Mouse (Mus musculus) midbrain, embryonic 12.5 days (tissue): ENCODE data around the gene Msx3. TPM values are rescaled to one million over a fixed set of nuclear protein-coding genes. Genes with fewer than 3 reads are reported as not detected.

ENCODE experiments used
- ATAC-seq: fragments of 200-750 bp; cut with Nextera tagmentation; 2 replicates; pipeline ENCODE4 v1.8.0; 2017; ENCODE audit warnings: low read depth, moderate TSS enrichment, moderate library complexity; ENCODE audit not compliant: low FRiP score
- H3K27ac ChIP-seq: fragments of 300-500 bp; sonication (generic); replicated peaks from 2 replicates; pipeline ENCODE4 v1.5.1; 2016; ENCODE audit warnings: mild to moderate bottlenecking
- H3K27me3 ChIP-seq: fragments of 300-500 bp; sonication (generic); 2 replicates; pipeline ENCODE4 v1.6.1; 2016; ENCODE audit warnings: mild to moderate bottlenecking
- H3K36me3 ChIP-seq: fragments of 300-500 bp; sonication (generic); 2 replicates; pipeline ENCODE4 v1.6.1; 2016
- H3K4me1 ChIP-seq: fragments of 300-500 bp; sonication (generic); 2 replicates; pipeline ENCODE4 v1.6.1; 2016
- H3K4me2 ChIP-seq: fragments of 300-500 bp; sonication (generic); replicated peaks from 2 replicates; pipeline ENCODE4 v1.6.1; 2016; ENCODE audit warnings: mild to moderate bottlenecking, moderate library complexity
- H3K4me3 ChIP-seq: fragments of 300-500 bp; sonication (generic); 2 replicates; pipeline ENCODE4 v1.5.1; 2016; ENCODE audit warnings: mild to moderate bottlenecking
- H3K9ac ChIP-seq: fragments of 300-500 bp; sonication (generic); replicated peaks from 2 replicates; pipeline ENCODE4 v1.6.1; 2016; ENCODE audit warnings: mild to moderate bottlenecking, moderate library complexity
- H3K9me3 ChIP-seq: fragments of 300-500 bp; sonication (generic); 2 replicates; pipeline ENCODE4 v1.6.1; 2016; ENCODE audit warnings: mild to moderate bottlenecking
- WGBS: fragments of 180-500 bp; shearing (Covaris S2); methylation state at CpG from one replicate; pipeline ENCODE4 v1.1.7; 2016; 5-methylcytosine and 5-hydroxymethylcytosine counted together
- polyA plus RNA-seq: library from polyadenylated mRNA; unstranded; fragments of >200 nt; fragmentation: Nextera tagmentation; extraction: Ambion mirVana; gene quantifications from 2 replicates; pipeline ENCODE4 v1.2.1, GENCODE M21; 2016

The Msx3 gene
- polyA plus RNA-seq, 1 experiment from 2014 or later: 6.9 TPM

DNA sequence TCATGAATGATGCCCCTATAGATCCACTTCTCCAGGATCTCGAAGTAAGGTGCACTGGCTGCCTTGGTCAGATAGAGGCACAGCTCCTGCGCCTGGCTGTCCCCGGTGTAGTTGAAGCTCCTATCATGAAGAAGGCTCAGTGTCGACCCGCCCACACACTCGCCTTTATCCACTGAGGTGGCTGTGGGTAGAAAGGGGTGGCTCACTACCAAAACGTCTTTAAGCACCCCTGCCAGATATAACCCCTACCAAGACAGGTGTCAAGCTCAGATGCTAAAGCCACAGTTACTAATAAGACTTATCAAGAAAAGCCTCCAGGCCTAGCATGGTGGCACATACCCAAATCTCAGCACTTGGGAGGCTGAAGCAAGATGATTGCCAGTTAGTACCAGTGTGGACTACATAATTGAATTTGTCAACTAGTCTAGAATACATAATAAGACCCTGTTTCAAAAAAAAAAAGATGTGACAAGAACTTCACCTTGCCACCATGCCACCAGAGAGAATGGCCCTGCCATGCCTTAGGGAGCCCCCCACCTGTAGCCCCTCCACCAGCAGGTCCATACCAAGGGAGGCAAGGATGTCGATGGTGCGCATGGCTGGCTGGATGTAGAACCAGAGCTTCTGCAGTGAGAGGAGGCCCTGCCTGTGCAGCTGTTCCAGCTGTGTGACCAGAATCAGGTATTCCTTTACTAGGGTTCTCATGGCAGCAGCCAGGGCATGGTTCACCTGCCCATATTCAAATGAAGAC, 41.9 kb downstream of the Msx3 start:
- H3K9me3 ChIP-seq: no peaks in the 10 kb centered on the region
- H3K36me3 ChIP-seq: peaks cover 67% of the 10 kb centered on the region
- H3K27me3 ChIP-seq: no peaks in the 10 kb centered on the region
- WGBS: 95% methylated on average over 9 of the region's 9 CpGs
- ATAC-seq: no peak
- no peak overlapping the region for H3K27ac ChIP-seq
- no peak overlapping the region for H3K4me2 ChIP-seq
- H3K4me1 ChIP-seq: no peaks in the 10 kb centered on the region
- no peak overlapping the region for H3K9ac ChIP-seq
- H3K4me3 ChIP-seq: no peak overlapping the region

GRCm38 (mm10) chr7:140004666-140005065, 44.2 kb downstream of the Msx3 start:
- no peak overlapping the region for H3K4me3 ChIP-seq
- H3K9me3 ChIP-seq: no peaks in the 10 kb centered on the region
- no peak overlapping the region for H3K4me2 ChIP-seq
- no peak overlapping the region for H3K27ac ChIP-seq
- H3K27me3 ChIP-seq: no peaks in the 10 kb centered on the region
- ATAC-seq: no peak
- H3K9ac ChIP-seq: no peak overlapping the region
- no peaks in the 10 kb centered on the region for H3K4me1 ChIP-seq
- 93% methylated on average over 8 of the region's 8 CpGs for WGBS
- peaks cover 79% of the 10 kb centered on the region for H3K36me3 ChIP-seq

DNA sequence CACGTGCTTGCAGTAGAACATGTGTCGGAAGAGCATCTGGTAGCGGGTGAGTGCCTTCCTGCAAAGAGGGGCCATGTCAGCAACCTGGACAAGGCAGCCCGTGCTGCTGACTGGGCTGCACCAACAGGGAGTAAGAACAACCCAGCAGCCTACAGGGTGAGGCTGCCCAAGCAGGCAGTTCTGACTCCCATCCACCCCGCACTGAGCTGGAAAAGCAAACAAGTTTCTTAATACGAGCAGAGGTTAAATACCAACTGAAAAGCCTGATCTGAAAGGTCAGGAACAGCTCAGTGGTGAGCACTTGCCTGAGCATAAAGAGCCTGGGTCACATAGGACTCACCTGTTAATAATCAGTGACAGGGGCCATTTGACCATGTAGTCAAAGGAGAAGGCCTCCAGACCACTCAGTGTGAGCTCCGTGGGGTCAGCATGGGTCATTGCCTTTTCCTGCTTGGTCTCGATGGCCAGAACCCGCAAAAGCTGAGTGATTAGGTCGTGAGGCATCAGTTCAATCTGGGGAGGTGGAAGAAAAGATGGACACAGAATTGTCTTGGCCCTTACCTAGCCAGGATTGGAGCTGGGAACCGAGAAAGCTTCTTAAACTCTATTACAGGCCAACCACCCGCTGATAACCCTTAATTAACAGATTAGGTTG, 47.7 kb downstream of the Msx3 start:
- H3K4me2 ChIP-seq: no peak overlapping the region
- H3K9me3 ChIP-seq: no peaks in the 10 kb centered on the region
- no peak overlapping the region for H3K9ac ChIP-seq
- peaks cover 94% of the 10 kb centered on the region for H3K36me3 ChIP-seq
- H3K27me3 ChIP-seq: no peaks in the 10 kb centered on the region
- H3K4me3 ChIP-seq: no peak overlapping the region
- ATAC-seq: no peak
- no peaks in the 10 kb centered on the region for H3K4me1 ChIP-seq
- WGBS: 52% methylated on average over 12 of the region's 12 CpGs
- H3K27ac ChIP-seq: no peak overlapping the region

GRCm38 (mm10) chr7:139998691-139999350, 50.1 kb downstream of the Msx3 start:
- Histone ChIP-seq H3K4me2 (no peak overlapping the region), H3K4me3 (no peak overlapping the region), H3K9me3 (no peaks in the 10 kb centered on the region), H3K4me1 (no peaks in the 10 kb centered on the region), H3K36me3 (peaks cover 81% of the 10 kb centered on the region), H3K9ac (no peak overlapping the region), H3K27ac (no peak overlapping the region), H3K27me3 (no peaks in the 10 kb centered on the region)
- ATAC-seq: no peak
- 95% methylated on average over 13 of the region's 13 CpGs for WGBS

Other genes with a start within 250 kb of the Msx3 start
- 27.0 and 30.3 TPM in 2 replicates for gene Adgra1, start 214.9 kb downstream of the Msx3 start, polyA plus RNA-seq
- 1.2 and 1.5 TPM in 2 replicates for gene Kndc1, start 154.4 kb downstream of the Msx3 start, polyA plus RNA-seq
- not detected in 2 replicates for gene Utf1, start 105.3 kb downstream of the Msx3 start, polyA plus RNA-seq
- 0.45 and 0.52 TPM in 2 replicates for gene 6430531B16Rik, start 70.3 kb downstream of the Msx3 start, polyA plus RNA-seq
- gene Adam8, start 56.5 kb downstream of the Msx3 start, polyA plus RNA-seq: 3.6 and 3.9 TPM in 2 replicates
- gene Zfp511, start 12.7 kb downstream of the Msx3 start, polyA plus RNA-seq: 41.9 and 45.2 TPM in 2 replicates
- 70.6 and 72.7 TPM in 2 replicates for gene Tubgcp2, start 12.4 kb downstream of the Msx3 start, polyA plus RNA-seq
- gene Caly, start 33.5 kb upstream of the Msx3 start, polyA plus RNA-seq: 21.4 and 22.3 TPM in 2 replicates
- gene Prap1, start 44.3 kb upstream of the Msx3 start, polyA plus RNA-seq: not detected in 2 replicates
- gene Fuom, start 53.4 kb upstream of the Msx3 start, polyA plus RNA-seq: 14.6 and 16.1 TPM in 2 replicates
- gene Paox, start 66.7 kb upstream of the Msx3 start, polyA plus RNA-seq: 9.8 and 11.3 TPM in 2 replicates
- 136 and 142 TPM in 2 replicates for gene Echs1, start 67.4 kb upstream of the Msx3 start, polyA plus RNA-seq
- gene Mtg1, start 88.5 kb upstream of the Msx3 start, polyA plus RNA-seq: 26.1 and 28.8 TPM in 2 replicates
- 2.8 and 3.1 TPM in 2 replicates for gene Sprn, start 105.8 kb upstream of the Msx3 start, polyA plus RNA-seq
- gene Olfr522, start 115.7 kb upstream of the Msx3 start, polyA plus RNA-seq: not detected in 2 replicates
- gene Olfr523, start 124.1 kb upstream of the Msx3 start, polyA plus RNA-seq: not detected in 2 replicates
- not detected in 2 replicates for gene Olfr524, start 156.9 kb upstream of the Msx3 start, polyA plus RNA-seq
- gene Cd163l1, start 169.2 kb upstream of the Msx3 start, polyA plus RNA-seq: not detected in 2 replicates
- gene 5830411N06Rik, start 198.2 kb upstream of the Msx3 start, polyA plus RNA-seq: not detected in 2 replicates